Mouse (Mus musculus): ENCODE results near the gene Gm28043. TPM values are rescaled to one million over a fixed set of nuclear protein-coding genes. Genes with fewer than 3 reads are reported as not detected.

The Gm28043 gene
- polyA plus RNA-seq, 1 experiment = 0.98 TPM

DNA sequence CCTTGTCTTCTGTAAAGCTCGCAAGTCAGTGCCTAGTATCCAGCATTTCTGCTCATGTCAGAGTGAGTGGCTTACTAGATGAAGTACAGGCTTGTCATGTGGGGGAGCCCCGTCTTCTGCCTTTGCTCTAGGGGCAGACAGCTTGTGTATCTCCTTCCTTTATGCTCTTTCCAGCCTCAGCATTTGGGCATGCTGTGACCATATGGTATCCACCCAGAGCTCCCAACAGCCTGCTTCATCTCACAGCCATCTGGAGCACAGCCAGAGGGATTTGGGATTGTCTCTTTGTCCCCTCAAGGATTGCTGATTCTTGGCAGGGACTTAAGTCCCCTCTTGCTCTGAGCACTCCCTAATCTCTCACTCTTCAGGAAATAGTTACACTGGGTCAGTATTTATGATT lies 65.5 kb downstream of the Gm28043 start:
- Histone ChIP-seq H3K4me3 (ENCODE audit: control insufficient read depth, low read depth, low read length) (no peak overlapping the region), H3K36me3 (ENCODE audit: control insufficient read depth, insufficient read depth, low read length) (peaks cover 15% of the 10 kb centered on the region), H3K4me1 (ENCODE audit: control insufficient read depth, insufficient read depth, low read length) (no peaks in the 10 kb centered on the region; the same call in 1 of the 2 replicates), H3K27ac (ENCODE audit: control insufficient read depth, insufficient read depth, low read depth, low read length) (no peak overlapping the region), H3K27me3 (ENCODE audit: control insufficient read depth, insufficient read depth, low read length) (no peaks in the 10 kb centered on the region)
- TF ChIP-seq CTCF (IDR thresholded peaks at IDR 0.05; ENCODE audit: control insufficient read depth, insufficient read depth, insufficient replicate concordance, low read depth, low read length) (no peak), POLR2A (IDR thresholded peaks at IDR 0.05; ENCODE audit: control insufficient read depth, low read depth, low read length) (no peak)

DNA sequence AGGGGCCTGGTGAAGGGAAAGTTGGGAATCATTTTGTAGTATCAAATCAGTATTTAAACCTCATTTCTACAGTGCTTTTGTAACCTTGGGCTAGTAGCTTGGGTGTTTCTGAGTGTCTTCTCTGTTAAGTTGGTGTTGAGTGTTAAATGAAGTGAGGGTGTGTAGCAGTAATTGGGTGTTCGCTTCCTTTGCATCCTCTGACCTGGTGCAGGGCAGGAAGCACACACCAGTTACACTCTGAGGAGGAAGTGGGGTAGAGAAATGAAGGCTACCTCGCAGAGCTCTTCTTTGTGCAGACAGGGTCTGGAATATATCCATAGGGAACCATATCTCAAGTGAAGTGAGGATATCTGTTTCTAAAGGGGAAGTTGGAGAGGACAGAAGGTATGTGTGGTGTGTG lies 66.2 kb downstream of the Gm28043 start:
- TF ChIP-seq POLR2A (IDR thresholded peaks at IDR 0.05; ENCODE audit: control insufficient read depth, low read depth, low read length) (no peak), CTCF (IDR thresholded peaks at IDR 0.05; ENCODE audit: control insufficient read depth, insufficient read depth, insufficient replicate concordance, low read depth, low read length) (no peak)
- H3K4me3 ChIP-seq (ENCODE audit: control insufficient read depth, low read depth, low read length) = no peak overlapping the region
- peaks cover 13% of the 10 kb centered on the region for H3K36me3 ChIP-seq (ENCODE audit: control insufficient read depth, insufficient read depth, low read length)
- H3K27ac ChIP-seq (ENCODE audit: control insufficient read depth, insufficient read depth, low read depth, low read length) = no peak overlapping the region
- H3K4me1 ChIP-seq (ENCODE audit: control insufficient read depth, insufficient read depth, low read length) = no peaks in the 10 kb centered on the region; the same call in 1 of the 2 replicates
- no peaks in the 10 kb centered on the region for H3K27me3 ChIP-seq (ENCODE audit: control insufficient read depth, insufficient read depth, low read length)

DNA sequence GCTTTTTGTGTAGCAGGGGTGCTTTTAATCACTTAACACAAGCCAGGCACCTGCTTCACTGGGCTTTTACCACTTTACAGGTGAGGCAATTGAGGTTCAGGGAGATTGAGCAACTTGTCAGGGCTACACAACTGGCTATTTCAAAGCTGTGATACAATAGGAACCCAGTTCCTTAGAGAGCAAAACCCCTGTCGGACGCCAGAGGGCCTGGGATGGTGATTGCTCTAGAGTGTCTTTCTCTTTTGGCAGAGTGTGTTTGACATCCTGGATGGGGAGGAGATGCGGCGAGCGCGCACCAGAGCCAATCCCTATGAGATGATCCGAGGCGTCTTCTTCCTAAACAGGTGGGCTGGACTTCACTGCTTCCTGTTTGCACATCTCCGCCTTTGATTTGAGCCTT lies 67.0 kb downstream of the Gm28043 start:
- TF ChIP-seq POLR2A (IDR thresholded peaks at IDR 0.05; ENCODE audit: control insufficient read depth, low read depth, low read length) (no peak), CTCF (IDR thresholded peaks at IDR 0.05; ENCODE audit: control insufficient read depth, insufficient read depth, insufficient replicate concordance, low read depth, low read length) (no peak)
- no peaks in the 10 kb centered on the region for H3K27me3 ChIP-seq (ENCODE audit: control insufficient read depth, insufficient read depth, low read length)
- H3K27ac ChIP-seq (ENCODE audit: control insufficient read depth, insufficient read depth, low read depth, low read length) = no peak overlapping the region
- peaks cover 11% of the 10 kb centered on the region for H3K36me3 ChIP-seq (ENCODE audit: control insufficient read depth, insufficient read depth, low read length)
- H3K4me3 ChIP-seq (ENCODE audit: control insufficient read depth, low read depth, low read length) = no peak overlapping the region
- H3K4me1 ChIP-seq (ENCODE audit: control insufficient read depth, insufficient read depth, low read length) = no peaks in the 10 kb centered on the region; the same call in 1 of the 2 replicates

DNA sequence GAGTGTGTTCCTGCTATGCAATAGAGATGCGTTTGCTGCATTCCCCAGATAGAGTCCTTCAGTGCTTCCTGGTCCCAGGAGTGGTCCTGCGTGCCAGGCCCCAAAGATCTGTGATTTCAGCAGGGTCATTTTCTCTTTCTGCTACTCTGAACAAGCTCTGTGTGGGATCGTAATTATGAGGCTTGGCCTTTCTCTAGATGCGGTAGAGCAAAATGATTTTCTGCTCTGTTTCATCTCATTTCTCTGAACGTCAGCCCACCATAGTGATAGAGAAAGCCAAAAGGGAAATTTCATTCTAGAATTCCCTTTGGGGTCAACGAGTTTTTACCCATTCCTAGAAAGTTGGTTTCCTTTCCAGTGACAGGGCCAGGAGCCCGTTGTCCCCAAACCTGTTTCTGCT lies 67.6 kb downstream of the Gm28043 start:
- TF ChIP-seq POLR2A (IDR thresholded peaks at IDR 0.05; ENCODE audit: control insufficient read depth, low read depth, low read length) = no peak
- no peak for TF ChIP-seq CTCF (IDR thresholded peaks at IDR 0.05; ENCODE audit: control insufficient read depth, insufficient read depth, insufficient replicate concordance, low read depth, low read length)
- Histone ChIP-seq H3K27me3 (ENCODE audit: control insufficient read depth, insufficient read depth, low read length) (no peaks in the 10 kb centered on the region), H3K36me3 (ENCODE audit: control insufficient read depth, insufficient read depth, low read length) (peaks cover 11% of the 10 kb centered on the region), H3K27ac (ENCODE audit: control insufficient read depth, insufficient read depth, low read depth, low read length) (no peak overlapping the region), H3K4me1 (ENCODE audit: control insufficient read depth, insufficient read depth, low read length) (no peaks in the 10 kb centered on the region; the same call in 1 of the 2 replicates), H3K4me3 (ENCODE audit: control insufficient read depth, low read depth, low read length) (no peak overlapping the region)

DNA sequence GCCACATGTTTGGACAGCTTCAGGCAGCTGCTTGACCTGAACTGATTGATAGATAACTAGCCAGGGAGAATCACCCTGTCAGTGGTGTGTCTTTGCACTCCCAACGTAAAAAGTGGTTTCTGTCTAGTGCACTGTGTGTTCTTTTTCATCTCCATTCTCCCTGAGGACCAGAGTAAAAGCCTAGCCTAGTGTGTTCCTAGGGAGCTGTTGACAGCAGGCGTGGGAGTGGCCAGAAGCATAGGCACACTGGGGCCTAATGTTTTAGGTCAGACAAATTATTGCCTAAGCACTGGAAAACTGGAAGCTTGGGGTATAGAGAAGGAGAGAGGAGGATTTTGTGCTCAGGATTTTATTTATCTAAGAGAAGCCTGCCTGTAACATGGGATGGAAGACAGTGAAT lies 68.5 kb downstream of the Gm28043 start:
- H3K27ac ChIP-seq (ENCODE audit: control insufficient read depth, insufficient read depth, low read depth, low read length) = no peak overlapping the region
- H3K36me3 ChIP-seq (ENCODE audit: control insufficient read depth, insufficient read depth, low read length) = peaks cover 14% of the 10 kb centered on the region
- H3K27me3 ChIP-seq (ENCODE audit: control insufficient read depth, insufficient read depth, low read length) = no peaks in the 10 kb centered on the region
- H3K4me1 ChIP-seq (ENCODE audit: control insufficient read depth, insufficient read depth, low read length) = no peaks in the 10 kb centered on the region; the same call in 1 of the 2 replicates
- H3K4me3 ChIP-seq (ENCODE audit: control insufficient read depth, low read depth, low read length) = no peak overlapping the region
- no peak for TF ChIP-seq CTCF (IDR thresholded peaks at IDR 0.05; ENCODE audit: control insufficient read depth, insufficient read depth, insufficient replicate concordance, low read depth, low read length)

DNA sequence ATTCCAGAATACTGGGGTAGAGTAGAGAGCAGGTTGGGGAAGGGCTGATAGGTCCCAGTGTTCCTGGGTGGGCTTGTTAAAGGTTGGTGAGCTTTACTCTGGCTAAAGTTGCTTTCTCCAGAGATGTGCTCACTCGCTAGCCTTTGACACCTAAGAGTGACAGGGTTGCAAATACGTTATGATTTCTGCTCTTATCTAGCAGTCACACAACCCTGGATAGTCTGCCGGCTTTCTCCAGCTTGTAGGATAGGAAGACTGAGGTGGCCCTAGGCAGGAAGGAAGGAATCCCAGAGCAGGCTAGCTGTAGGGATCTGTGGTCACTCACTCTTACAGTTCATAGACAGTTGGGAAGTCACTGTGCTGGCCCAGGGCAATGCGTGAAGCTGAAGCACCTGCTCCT lies 69.6 kb downstream of the Gm28043 start:
- Histone ChIP-seq H3K27me3 (ENCODE audit: control insufficient read depth, insufficient read depth, low read length) (no peaks in the 10 kb centered on the region), H3K4me1 (ENCODE audit: control insufficient read depth, insufficient read depth, low read length) (no peaks in the 10 kb centered on the region; the same call in 1 of the 2 replicates), H3K27ac (ENCODE audit: control insufficient read depth, insufficient read depth, low read depth, low read length) (no peak overlapping the region; the same call in 1 of the 2 replicates), H3K4me3 (ENCODE audit: control insufficient read depth, low read depth, low read length) (no peak overlapping the region), H3K36me3 (ENCODE audit: control insufficient read depth, insufficient read depth, low read length) (peaks cover 14% of the 10 kb centered on the region)
- TF ChIP-seq CTCF (IDR thresholded peaks at IDR 0.05; ENCODE audit: control insufficient read depth, insufficient read depth, insufficient replicate concordance, low read depth, low read length) (no peak), POLR2A (IDR thresholded peaks at IDR 0.05; ENCODE audit: control insufficient read depth, low read depth, low read length) (no peak)

DNA sequence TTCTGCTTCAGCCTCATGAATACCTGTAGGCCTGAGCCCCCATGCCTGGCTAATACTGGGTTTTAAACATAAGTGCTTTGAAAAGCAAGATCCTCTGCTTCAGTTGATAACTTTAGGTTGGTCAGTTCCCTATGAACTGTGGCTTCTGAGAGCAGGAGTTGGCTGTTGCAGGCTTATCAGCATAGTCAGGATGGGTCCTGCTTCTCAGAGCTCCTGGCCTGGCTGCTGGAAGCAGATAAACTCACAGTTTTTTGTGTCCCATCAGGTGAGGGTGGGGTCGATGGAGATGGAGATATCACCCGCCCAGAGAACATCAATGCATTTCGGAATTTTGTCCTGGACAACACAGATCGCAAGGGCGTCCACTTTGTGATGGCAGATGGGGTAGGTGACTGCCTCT lies 72.1 kb downstream of the Gm28043 start:
- peaks cover 10% of the 10 kb centered on the region for H3K36me3 ChIP-seq (ENCODE audit: control insufficient read depth, insufficient read depth, low read length)
- no peak overlapping the region for H3K4me3 ChIP-seq (ENCODE audit: control insufficient read depth, low read depth, low read length)
- TF ChIP-seq POLR2A (IDR thresholded peaks at IDR 0.05; ENCODE audit: control insufficient read depth, low read depth, low read length) (no peak), CTCF (IDR thresholded peaks at IDR 0.05; ENCODE audit: control insufficient read depth, insufficient read depth, insufficient replicate concordance, low read depth, low read length) (no peak)
- peaks cover 2% of the 10 kb centered on the region for H3K4me1 ChIP-seq (ENCODE audit: control insufficient read depth, insufficient read depth, low read length)
- H3K27ac ChIP-seq (ENCODE audit: control insufficient read depth, insufficient read depth, low read depth, low read length) = no peak overlapping the region
- H3K27me3 ChIP-seq (ENCODE audit: control insufficient read depth, insufficient read depth, low read length) = no peaks in the 10 kb centered on the region

DNA sequence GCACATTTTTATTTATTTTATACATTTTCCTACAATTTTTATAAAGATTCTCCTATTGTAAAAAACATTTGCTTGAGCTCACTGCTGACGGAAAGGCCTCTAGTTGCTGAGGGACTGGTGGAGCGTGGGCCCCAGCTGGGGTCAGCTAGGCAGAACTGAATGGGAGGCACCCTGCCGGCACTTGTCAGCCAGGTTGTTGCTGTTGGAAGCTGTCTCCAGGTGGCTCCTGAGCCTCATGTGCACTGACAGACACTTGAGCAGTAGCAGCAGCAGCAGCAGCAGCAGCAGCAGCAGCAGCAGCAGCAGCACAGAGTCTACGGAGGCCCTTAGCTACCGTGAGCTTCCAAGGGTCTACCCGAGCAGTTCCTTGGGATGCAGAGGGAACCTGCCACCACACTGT lies 72.7 kb downstream of the Gm28043 start:
- Histone ChIP-seq H3K4me1 (ENCODE audit: control insufficient read depth, insufficient read depth, low read length) (peaks cover 2% of the 10 kb centered on the region), H3K27ac (ENCODE audit: control insufficient read depth, insufficient read depth, low read depth, low read length) (no peak overlapping the region), H3K4me3 (ENCODE audit: control insufficient read depth, low read depth, low read length) (no peak overlapping the region), H3K36me3 (ENCODE audit: control insufficient read depth, insufficient read depth, low read length) (peaks cover 10% of the 10 kb centered on the region), H3K27me3 (ENCODE audit: control insufficient read depth, insufficient read depth, low read length) (no peaks in the 10 kb centered on the region)
- TF ChIP-seq POLR2A (IDR thresholded peaks at IDR 0.05; ENCODE audit: control insufficient read depth, low read depth, low read length) = no peak

All from testis, adult 2 months (tissue).